Mouse (Mus musculus) testis, adult 2 months (tissue): ENCODE data around the gene Pvr. TPM values are rescaled to one million over a fixed set of nuclear protein-coding genes. Genes with fewer than 3 reads are reported as not detected.

ENCODE experiments used
- H3K27ac ChIP-seq: fragments of 200-500 bp; 2 replicates; pipeline ENCODE4 v1.5.1; 2012; ENCODE audit warnings: low read depth, low read length; ENCODE audit not compliant: control insufficient read depth, insufficient read depth
- H3K27me3 ChIP-seq: fragments of 200-500 bp; 2 replicates; pipeline ENCODE4 v1.6.1; 2012; ENCODE audit warnings: mild to moderate bottlenecking, low read length, moderate library complexity; ENCODE audit not compliant: control insufficient read depth, insufficient read depth
- H3K36me3 ChIP-seq: fragments of 200-500 bp; 2 replicates; pipeline ENCODE4 v1.6.1; 2012; ENCODE audit warnings: mild to moderate bottlenecking, low read length; ENCODE audit not compliant: control insufficient read depth, insufficient read depth
- H3K4me1 ChIP-seq: fragments of 200-500 bp; 2 replicates; pipeline ENCODE4 v1.6.1; 2012; ENCODE audit warnings: low read length; ENCODE audit not compliant: control insufficient read depth, insufficient read depth
- H3K4me3 ChIP-seq: fragments of 200-500 bp; 2 replicates; pipeline ENCODE4 v1.5.1; 2012; ENCODE audit warnings: low read depth, mild to moderate bottlenecking, low read length, moderate library complexity, mixed read lengths; ENCODE audit not compliant: control insufficient read depth
- CTCF ChIP-seq: fragments of 200-500 bp; IDR thresholded peaks from 2 replicates; pipeline ENCODE4 v1.5.1; 2012; ENCODE audit warnings: low read depth, mild to moderate bottlenecking, inconsistent platforms, low read length, moderate library complexity; ENCODE audit not compliant: control insufficient read depth, insufficient read depth, insufficient replicate concordance
- POLR2A ChIP-seq: fragments of 200-500 bp; IDR thresholded peaks from 2 replicates; pipeline ENCODE4 v1.6.1; 2012; ENCODE audit warnings: low read depth, mild to moderate bottlenecking, inconsistent platforms, low read length, moderate library complexity; ENCODE audit not compliant: control insufficient read depth
- polyA plus RNA-seq: library from polyadenylated mRNA; depleted of rRNA; stranded (reverse); fragments of >200 nt; gene quantifications from 2 replicates; pipeline ENCODE4 v1.2.3, GENCODE M21; 2012

Gene Pvr
- polyA plus RNA-seq, 1 experiment = 6.1 TPM

GRCm38 (mm10) chr7:19914558-19914957 lies 6.4 kb downstream of the Pvr start:
- H3K27ac ChIP-seq = no peak overlapping the region
- H3K27me3 ChIP-seq = no peaks in the 10 kb centered on the region
- H3K4me3 ChIP-seq = no peak overlapping the region
- H3K4me1 ChIP-seq = no peaks in the 10 kb centered on the region
- TF ChIP-seq CTCF (no peak), POLR2A (no peak)
- no peaks in the 10 kb centered on the region for H3K36me3 ChIP-seq

GRCm38 (mm10) chr7:19911695-19912524 lies 9.1 kb downstream of the Pvr start:
- Histone ChIP-seq H3K27me3 (no peaks in the 10 kb centered on the region), H3K27ac (no peak overlapping the region), H3K4me1 (no peaks in the 10 kb centered on the region), H3K4me3 (no peak overlapping the region), H3K36me3 (no peaks in the 10 kb centered on the region)
- no peak for TF ChIP-seq CTCF
- TF ChIP-seq POLR2A = no peak

- H3K4me3 ChIP-seq = no peak overlapping the region
- no peak for TF ChIP-seq CTCF
- no peak for TF ChIP-seq POLR2A
- H3K4me1 ChIP-seq = no peaks in the 10 kb centered on the region
- no peaks in the 10 kb centered on the region for H3K27me3 ChIP-seq
- H3K36me3 ChIP-seq = no peaks in the 10 kb centered on the region
- no peak overlapping the region for H3K27ac ChIP-seq
These were observed 9.7 kb downstream of the Pvr start for GRCm38 (mm10) chr7:19911292-19911658.

GRCm38 (mm10) chr7:19910421-19911291 lies 10.3 kb downstream of the Pvr start:
- Histone ChIP-seq H3K4me1 (no peaks in the 10 kb centered on the region), H3K27ac (no peak overlapping the region), H3K4me3 (no peak overlapping the region), H3K36me3 (no peaks in the 10 kb centered on the region), H3K27me3 (no peaks in the 10 kb centered on the region)
- TF ChIP-seq POLR2A (no peak), CTCF (peak; percentile 94)

DNA sequence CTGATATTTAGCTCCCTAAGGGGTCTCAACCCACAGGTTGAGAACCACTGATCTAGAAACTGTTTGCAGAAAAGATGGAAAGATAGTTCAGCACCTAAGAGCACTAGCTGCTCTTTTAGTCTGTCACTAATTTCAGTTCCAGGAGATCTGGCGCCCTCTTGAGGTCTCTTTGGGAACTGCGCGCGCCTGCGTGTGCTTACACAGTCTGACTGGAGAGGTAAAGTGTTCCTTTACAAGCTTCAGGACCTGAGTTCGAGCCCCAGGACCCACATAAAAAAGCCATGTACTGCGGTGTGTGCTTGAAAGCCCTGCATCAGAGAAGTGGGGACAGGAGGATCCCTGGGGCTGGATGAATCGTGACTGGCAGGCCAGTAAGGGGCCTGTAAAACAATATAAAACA lies 31.1 kb downstream of the Pvr start:
- H3K4me1 ChIP-seq = no peaks in the 10 kb centered on the region
- no peaks in the 10 kb centered on the region for H3K36me3 ChIP-seq
- H3K27ac ChIP-seq = no peak overlapping the region
- H3K4me3 ChIP-seq = no peak overlapping the region
- H3K27me3 ChIP-seq = no peaks in the 10 kb centered on the region
- TF ChIP-seq POLR2A (no peak), CTCF (peak; percentile 94)

DNA sequence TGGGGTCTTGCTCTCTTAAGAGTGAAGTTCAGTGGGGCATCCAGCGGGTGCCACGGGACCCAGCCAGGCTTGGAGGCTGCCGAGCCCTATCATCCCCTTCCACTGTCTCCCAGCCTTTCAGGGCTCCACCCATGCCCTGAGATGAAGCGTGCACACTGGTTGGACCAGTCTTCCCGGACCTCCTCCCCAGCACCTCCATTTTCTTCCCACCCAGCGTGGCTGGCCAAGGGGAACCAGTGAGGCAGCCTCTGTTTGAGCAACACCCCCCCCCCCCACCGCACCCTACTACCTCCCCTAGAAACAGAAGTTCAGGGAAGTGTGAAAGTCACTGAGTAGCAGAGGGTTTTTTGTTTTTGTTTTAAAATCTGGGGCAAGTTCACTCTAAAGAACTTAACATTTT lies 33.1 kb downstream of the Pvr start, which contains the start of gene Ceacam19:
Gene Ceacam19 (minus strand): TSS at position 117 of the 400 bp plus-strand sequence.
- TF ChIP-seq CTCF = no peak
- TF ChIP-seq POLR2A = no peak
- H3K27ac ChIP-seq = no peak within 1 kb of the TSS
- H3K36me3 ChIP-seq = no peaks in the 10 kb centered on the region
- H3K4me3 ChIP-seq = no peak within 1 kb of the TSS
- H3K27me3 ChIP-seq = no peaks in the 10 kb centered on the region
- no peaks in the 10 kb centered on the region for H3K4me1 ChIP-seq

DNA sequence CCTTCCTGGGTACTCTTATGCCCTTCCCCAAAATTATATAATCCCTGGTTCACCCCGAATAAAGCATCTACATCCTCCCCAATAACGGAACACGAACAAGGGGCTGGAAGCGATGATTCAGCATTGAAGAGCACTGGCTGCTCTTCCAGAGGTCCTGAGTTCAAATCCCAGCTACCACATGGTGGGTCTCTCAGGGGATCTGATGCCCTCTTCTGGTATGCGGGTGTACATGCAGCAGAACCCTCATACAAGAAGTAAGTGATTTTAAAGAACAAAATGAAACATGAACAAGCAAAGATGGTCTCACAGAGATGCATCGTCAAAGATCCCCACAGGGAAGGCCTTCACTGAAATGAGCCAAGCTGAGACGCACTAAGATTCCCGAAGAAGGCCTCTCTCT lies 40.2 kb downstream of the Pvr start:
- TF ChIP-seq POLR2A (no peak), CTCF (no peak)
- no peaks in the 10 kb centered on the region for H3K4me1 ChIP-seq
- no peak overlapping the region for H3K27ac ChIP-seq
- no peaks in the 10 kb centered on the region for H3K27me3 ChIP-seq
- no peak overlapping the region for H3K4me3 ChIP-seq
- H3K36me3 ChIP-seq = no peaks in the 10 kb centered on the region
